In genomic region chr8:69904096-69904495, GRCm38 (mm10) we compare ENCODE assay signal across 1 mouse cellular context.
TF ChIP-seq lines count a peak whose summit lies in the region.

No protein-coding gene starts in this region.

TF ChIP-seq in ES-E14, 5 proteins besides CTCF, POLR2A, EP300 and RAD21:
- TF ChIP-seq CHD2 (IDR thresholded peaks at IDR 0.05; ENCODE audit: low read depth, low read length) (no peak), ZNF384 (IDR thresholded peaks at IDR 0.05; ENCODE audit: low read depth, low read length) (no peak), MAFK (IDR thresholded peaks at IDR 0.05; ENCODE audit: insufficient read depth, low read depth, low read length) (no peak), ZC3H11A (IDR thresholded peaks at IDR 0.05; ENCODE audit: borderline replicate concordance, low read depth, low read length) (no peak)
